17 mouse cellular contexts compared by ENCODE assay signal in the genomic region with DNA sequence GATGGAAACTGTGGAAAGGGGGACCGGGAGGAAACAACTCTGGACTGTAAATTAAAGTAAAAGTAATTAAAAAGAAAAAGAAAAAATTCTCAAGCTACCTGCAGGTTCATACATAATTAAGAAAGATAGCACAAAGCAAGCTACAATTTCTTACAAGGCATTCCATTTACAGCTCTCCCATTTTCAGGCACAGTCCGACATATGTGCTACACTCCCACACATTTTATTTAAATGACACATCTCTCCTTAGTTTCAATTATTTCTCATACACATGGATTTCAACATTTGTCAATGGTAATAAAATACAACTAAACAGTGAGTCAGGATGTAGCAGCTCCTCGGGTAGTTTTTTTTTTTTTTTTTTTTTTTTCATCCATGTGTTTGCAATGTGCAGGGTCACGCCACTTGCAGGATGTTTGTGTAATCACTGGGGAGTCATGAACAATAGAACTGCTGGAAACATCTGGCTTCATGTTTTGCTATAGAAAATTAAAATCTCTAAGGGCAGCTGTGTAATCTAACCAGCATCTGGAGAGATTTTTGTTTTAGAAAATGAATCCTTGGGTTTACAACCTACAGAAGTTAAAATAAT.
DNase-seq lines count a peak whose midpoint lies in the region; ATAC-seq and TF ChIP-seq lines count a peak whose summit lies in the region.
"Had no signal": no experiment of that assay in that cellular context is flagged by ENCODE, and none has a peak within 500 bp of the region (broad histone marks: within the 10 kb centered on the region; RNA-seq: fewer than 3 reads in every experiment).

No protein-coding gene starts in this region.

- intact Hi-C loops in left cerebral cortex, postnatal 10 days (cut with DNase I): no loop called here

- H3K9me3 ChIP-seq in lung, postnatal 0 days (ENCODE audit: low read length): no peaks in the 10 kb centered on the region
- H3K9me3 ChIP-seq: heart, embryonic 15.5 days; megakaryocyte, embryonic 14.5 days; neural tube, embryonic 13.5 days had no signal

- H3K4me3 ChIP-seq in lung, postnatal 0 days (ENCODE audit: low read depth, low read length): no peak overlapping the region
- H3K4me3 ChIP-seq in embryonic fibroblast, embryonic 13.5 days (ENCODE audit: insufficient read depth, low read length): no peak overlapping the region
- H3K4me3 ChIP-seq: erythroblast, embryonic 14.5 days; heart, embryonic 15.5 days; megakaryocyte, embryonic 14.5 days; neural tube, embryonic 13.5 days had no signal

- no peak overlapping the region for H3K4me2 ChIP-seq in lung, postnatal 0 days (replicated peaks; ENCODE audit: low read depth, low read length)
- H3K4me2 ChIP-seq: heart, embryonic 15.5 days; liver, embryonic 11.5 days; neural tube, embryonic 13.5 days had no signal

- ATAC-seq in lung, postnatal 0 days: peak; percentile 76

- no peaks in the 10 kb centered on the region for H3K4me1 ChIP-seq in lung, postnatal 0 days (ENCODE audit: insufficient read depth, low read depth, low read length)
- peaks cover 4% of the 10 kb centered on the region for H3K4me1 ChIP-seq in embryonic fibroblast, embryonic 13.5 days (ENCODE audit: control insufficient read depth, insufficient read depth, low read length)
- H3K4me1 ChIP-seq: heart, embryonic 15.5 days; megakaryocyte, embryonic 14.5 days; neural tube, embryonic 13.5 days had no signal

- TF ChIP-seq EP300 in lung, postnatal 0 days (IDR thresholded peaks at IDR 0.05): peak; percentile 68

- H3K27ac ChIP-seq in lung, postnatal 0 days (ENCODE audit: low read length): no peak overlapping the region
- H3K27ac ChIP-seq in embryonic fibroblast, embryonic 13.5 days (ENCODE audit: insufficient read depth, low read length): peak overlapping the region; percentile 67
- H3K27ac ChIP-seq: heart, embryonic 15.5 days; neural tube, embryonic 13.5 days had no signal

- TF ChIP-seq POLR2A in embryonic fibroblast, embryonic 13.5 days (IDR thresholded peaks at IDR 0.05; ENCODE audit: low read depth, low read length): 0 out of 2 replicates have a peak, but pooled peaks have one; percentile 13

- no peaks in the 10 kb centered on the region for H3K36me3 ChIP-seq in lung, postnatal 0 days (ENCODE audit: insufficient read depth, low read length)
- H3K36me3 ChIP-seq: heart, embryonic 15.5 days; neural tube, embryonic 13.5 days had no signal

- H3K27me3 ChIP-seq in lung, postnatal 0 days (replicated peaks; ENCODE audit: insufficient read depth, low read length): no peaks in the 10 kb centered on the region
- H3K27me3 ChIP-seq: heart, embryonic 15.5 days; megakaryocyte, embryonic 14.5 days; neural tube, embryonic 13.5 days had no signal

- 35% methylated on average over 4 of the region's 4 CpGs for WGBS in lung, postnatal 0 days

- TF ChIP-seq CTCF in lung, postnatal 0 days (IDR thresholded peaks at IDR 0.05): no peak
- no peak for TF ChIP-seq CTCF in embryonic fibroblast, embryonic 13.5 days (IDR thresholded peaks at IDR 0.05; ENCODE audit: borderline replicate concordance, insufficient read depth, low read length)

- H3K9ac ChIP-seq in lung, postnatal 0 days (replicated peaks; ENCODE audit: low read depth): no peak overlapping the region
- H3K9ac ChIP-seq: heart, embryonic 15.5 days; neural tube, embryonic 13.5 days had no signal

- peak; percentile 1 to 35 for DNase-seq in frontal cortex, adult 2 months (ENCODE audit: extremely low spot score in 1 of 2, low spot score in 1 of 2)
- DNase-seq in frontal cortex, postnatal 10 days (ENCODE audit: low spot score in 2 of 2): no peak
- DNase-seq in lung, postnatal 0 days (ENCODE audit: low spot score): peak; percentile 56
- no peak for DNase-seq in lung, postnatal 36 days
- peak; percentile 23 for DNase-seq in skeletal muscle tissue, adult 2 months (ENCODE audit: low read depth, low spot score)
- no peak for DNase-seq in left cerebral cortex, postnatal 10 days (ENCODE audit: extremely low spot score in 1 of 2, low spot score in 2 of 2)
- no peak for DNase-seq in thymus, postnatal 14 days
- DNase-seq: adrenal gland, adult 8-10 months; cerebellum, adult 11-12 months; gastrocnemius, postnatal 10 days; right cerebral cortex, postnatal 4 days had no signal

Comparison
In these comparisons a context has a peak if more than half of its experiments do, and no peak if none do; other contexts are left out.
1. DNase-seq: peak in frontal cortex, adult 2 months (2 of 2), lung, postnatal 0 days (single experiment) and skeletal muscle tissue, adult 2 months (single experiment); none in frontal cortex, postnatal 10 days (0 of 2), lung, postnatal 36 days (single experiment), left cerebral cortex, postnatal 10 days (0 of 2) and thymus, postnatal 14 days (single experiment).